Mouse (Mus musculus) liver, adult 2 months (tissue): Measurements from ENCODE around the gene 9230102O04Rik. TPM values are rescaled to one million over a fixed set of nuclear protein-coding genes. Genes with fewer than 3 reads are reported as not detected.

Experiments
- DNase-seq: peaks from one replicate; pipeline ENCODE4 v3.0.0-alpha.2; 2011; ENCODE audit warnings: low read depth, low spot score; ENCODE audit errors: extremely low read depth
- H3K27ac ChIP-seq: fragments of 200-500 bp; replicated peaks from 2 replicates; pipeline ENCODE4 v1.5.1; 2012; ENCODE audit warnings: low read depth, mild to moderate bottlenecking, control low read depth, inconsistent platforms, low read length; ENCODE audit not compliant: insufficient read depth
- H3K27me3 ChIP-seq: fragments of 200-500 bp; 2 replicates; pipeline ENCODE4 v1.6.1; 2012; ENCODE audit warnings: mild to moderate bottlenecking, moderate library complexity, low read length, inconsistent platforms; ENCODE audit not compliant: control insufficient read depth, insufficient read depth
- H3K36me3 ChIP-seq: fragments of 200-500 bp; 2 replicates; pipeline ENCODE4 v1.6.1; 2012; ENCODE audit warnings: low read length, inconsistent platforms; ENCODE audit not compliant: control insufficient read depth, insufficient read depth
- H3K4me1 ChIP-seq: fragments of 200-500 bp; 2 replicates; pipeline ENCODE4 v1.6.1; 2011; ENCODE audit warnings: low read length; ENCODE audit not compliant: control insufficient read depth, insufficient read depth
- H3K4me3 ChIP-seq: fragments of 200-500 bp; 2 replicates; pipeline ENCODE4 v1.5.1; 2011; ENCODE audit warnings: low read depth, mild to moderate bottlenecking, control low read depth, low read length, moderate library complexity; ENCODE audit not compliant: insufficient read depth
- H3K79me2 ChIP-seq: fragments of 200-500 bp; 2 replicates; pipeline ENCODE4 v1.6.1; 2012; ENCODE audit warnings: inconsistent platforms, mild to moderate bottlenecking, low read length, moderate library complexity; ENCODE audit not compliant: control insufficient read depth, insufficient read depth
- H3K9ac ChIP-seq: fragments of 200-500 bp; 2 replicates; pipeline ENCODE4 v1.6.1; 2012; ENCODE audit warnings: low read depth, mild to moderate bottlenecking, control low read depth, inconsistent platforms, low read length
- CTCF ChIP-seq: fragments of 200-500 bp; IDR thresholded peaks from 2 replicates; pipeline ENCODE4 v1.5.1; 2011; ENCODE audit warnings: low read depth, low read length, control low read depth
- POLR2A ChIP-seq: fragments of 200-500 bp; IDR thresholded peaks from 2 replicates; pipeline ENCODE4 v1.6.1; 2011; ENCODE audit warnings: low read length, control low read depth; ENCODE audit not compliant: insufficient read depth; ENCODE audit errors: extremely low read depth
- WGBS: fragments of 180-500 bp; shearing (Covaris S2); methylation state at CpG from one replicate; pipeline ENCODE4 v1.1.7; 2018; 5-methylcytosine and 5-hydroxymethylcytosine counted together
- polyA plus RNA-seq: library from polyadenylated mRNA; depleted of rRNA; stranded (reverse); fragments of >200 nt; gene quantifications from 2 replicates; pipeline ENCODE4 v1.2.3, GENCODE M21; 2012
- total RNA-seq: library from RNA; depleted of rRNA; stranded (reverse); fragments of >200 nt; gene quantifications from 2 replicates; pipeline ENCODE4 v1.2.3, GENCODE M21; 2014

9230102O04Rik gene
- total and polyA plus RNA-seq, 2 experiments = not detected

GRCm38 (mm10) chr2:9889651-9890183, 377 bp upstream of the 9230102O04Rik start, which contains the start of gene Gata3:
Gene Gata3 (minus strand): TSS chr2:9890034.
- no peak within 1 kb of the TSS for H3K9ac ChIP-seq
- no peaks in the 10 kb centered on the region for H3K4me1 ChIP-seq
- H3K79me2 ChIP-seq = no peaks in the 10 kb centered on the region
- WGBS = under 1% methylated on average over 23 of the region's 23 CpGs
- H3K27ac ChIP-seq = no peak within 1 kb of the TSS
- no peak for DNase-seq
- no peaks in the 10 kb centered on the region for H3K36me3 ChIP-seq
- peaks cover 7% of the 10 kb centered on the region; the same call in 1 of the 2 replicates for H3K27me3 ChIP-seq
- TF ChIP-seq POLR2A (no peak), CTCF (no peak)
- H3K4me3 ChIP-seq = no peak within 1 kb of the TSS

GRCm38 (mm10) chr2:9887636-9888035, 1.7 kb downstream of the 9230102O04Rik start:
- peaks cover 16% of the 10 kb centered on the region; the same call in 1 of the 2 replicates for H3K27me3 ChIP-seq
- no peaks in the 10 kb centered on the region for H3K79me2 ChIP-seq
- no peak for DNase-seq
- no peak overlapping the region for H3K9ac ChIP-seq
- no peaks in the 10 kb centered on the region for H3K36me3 ChIP-seq
- no peaks in the 10 kb centered on the region for H3K4me1 ChIP-seq
- no peak overlapping the region for H3K4me3 ChIP-seq
- 13% methylated on average over 7 of the region's 7 CpGs for WGBS
- no peak for TF ChIP-seq POLR2A
- TF ChIP-seq CTCF = no peak
- H3K27ac ChIP-seq = no peak overlapping the region

GRCm38 (mm10) chr2:9886921-9887610, 2.3 kb downstream of the 9230102O04Rik start:
- 32% methylated on average over 7 of the region's 7 CpGs for WGBS
- Histone ChIP-seq H3K79me2 (no peaks in the 10 kb centered on the region), H3K36me3 (no peaks in the 10 kb centered on the region), H3K9ac (no peak overlapping the region), H3K4me3 (no peak overlapping the region), H3K27me3 (peaks cover 17% of the 10 kb centered on the region; the same call in 1 of the 2 replicates), H3K27ac (no peak overlapping the region), H3K4me1 (no peaks in the 10 kb centered on the region)
- TF ChIP-seq POLR2A (no peak), CTCF (no peak)
- no peak for DNase-seq

- TF ChIP-seq CTCF = no peak
- TF ChIP-seq POLR2A = no peak
- H3K79me2 ChIP-seq = no peaks in the 10 kb centered on the region
- peaks cover 26% of the 10 kb centered on the region for H3K27me3 ChIP-seq
- no peak overlapping the region for H3K9ac ChIP-seq
- H3K4me1 ChIP-seq = no peaks in the 10 kb centered on the region
- no peaks in the 10 kb centered on the region for H3K36me3 ChIP-seq
- DNase-seq = no peak
- 73% methylated on average over 3 of the region's 3 CpGs for WGBS
- H3K4me3 ChIP-seq = no peak overlapping the region
- no peak overlapping the region for H3K27ac ChIP-seq
Measured at GRCm38 (mm10) chr2:9886031-9886430, 3.3 kb downstream of the 9230102O04Rik start.

GRCm38 (mm10) chr2:9885217-9885770, 4.0 kb downstream of the 9230102O04Rik start:
- TF ChIP-seq POLR2A (no peak), CTCF (no peak)
- peaks cover 28% of the 10 kb centered on the region for H3K27me3 ChIP-seq

GRCm38 (mm10) chr2:9884533-9885216, 4.7 kb downstream of the 9230102O04Rik start:
- H3K9ac ChIP-seq = no peak overlapping the region
- WGBS = 26% methylated on average over 15 of the region's 15 CpGs
- TF ChIP-seq CTCF (no peak), POLR2A (no peak)

More at GRCm38 (mm10) chr2:9885217-9885770, 4.0 kb downstream of the 9230102O04Rik start:
- H3K4me3 ChIP-seq = no peak overlapping the region
- H3K9ac ChIP-seq = no peak overlapping the region
- no peaks in the 10 kb centered on the region for H3K36me3 ChIP-seq
- no peak overlapping the region for H3K27ac ChIP-seq
- no peak for DNase-seq
- H3K4me1 ChIP-seq = no peaks in the 10 kb centered on the region
- H3K79me2 ChIP-seq = no peaks in the 10 kb centered on the region
- 30% methylated on average over 14 of the region's 14 CpGs for WGBS

More at GRCm38 (mm10) chr2:9884533-9885216, 4.7 kb downstream of the 9230102O04Rik start:
- Histone ChIP-seq H3K4me3 (no peak overlapping the region), H3K27me3 (peaks cover 28% of the 10 kb centered on the region), H3K36me3 (no peaks in the 10 kb centered on the region), H3K27ac (no peak overlapping the region), H3K4me1 (no peaks in the 10 kb centered on the region), H3K79me2 (no peaks in the 10 kb centered on the region)
- no peak for DNase-seq
